Mouse (Mus musculus) stomach, postnatal 0 days (tissue): ENCODE measurements around the gene Fpr3. TPM values are rescaled to one million over a fixed set of nuclear protein-coding genes. Genes with fewer than 3 reads are reported as not detected.
"Not testable (repeated sequence)": the region's sequence is repeated elsewhere in the genome, so short reads cannot be mapped to it uniquely, and the experiment has no call there.

ENCODE experiments used
- ATAC-seq: fragments of 200-750 bp; cut with Nextera tagmentation; 2 replicates; pipeline ENCODE4 v1.8.0; 2017; ENCODE audit not compliant: low FRiP score, low TSS enrichment
- DNase-seq: peaks from one replicate; pipeline ENCODE4 v3.0.0-alpha.2; 2016; ENCODE audit warnings: low spot score
- H3K27ac ChIP-seq: fragments of 300-500 bp; sonication (generic); replicated peaks from 2 replicates; pipeline ENCODE4 v1.5.1; 2014; ENCODE audit warnings: mild to moderate bottlenecking, control low read depth
- H3K27me3 ChIP-seq: fragments of 300-500 bp; sonication (generic); 2 replicates; pipeline ENCODE4 v1.6.1; 2014; ENCODE audit warnings: low read length; ENCODE audit not compliant: control insufficient read depth, insufficient read depth
- H3K36me3 ChIP-seq: fragments of 300-500 bp; sonication (generic); 2 replicates; pipeline ENCODE4 v1.6.1; 2014; ENCODE audit warnings: low read length, mixed read lengths; ENCODE audit not compliant: control insufficient read depth, insufficient read depth
- H3K4me1 ChIP-seq: fragments of 300-500 bp; sonication (generic); replicated peaks from 2 replicates; pipeline ENCODE4 v1.6.1; 2014; ENCODE audit warnings: antibody characterized with exemption; ENCODE audit not compliant: control insufficient read depth, insufficient read depth
- H3K4me2 ChIP-seq: fragments of 300-500 bp; sonication (generic); replicated peaks from 2 replicates; pipeline ENCODE4 v1.6.1; 2014; ENCODE audit warnings: low read depth, mild to moderate bottlenecking, control low read depth, moderate library complexity
- H3K4me3 ChIP-seq: fragments of 300-500 bp; sonication (generic); 2 replicates; pipeline ENCODE4 v1.5.1; 2014; ENCODE audit warnings: low read depth, low read length, control low read depth
- H3K9ac ChIP-seq: fragments of 300-500 bp; sonication (generic); 2 replicates; pipeline ENCODE4 v1.6.1; 2014; ENCODE audit warnings: mild to moderate bottlenecking, low read length, control low read depth, mixed read lengths
- H3K9me3 ChIP-seq: fragments of 300-500 bp; sonication (generic); 2 replicates; pipeline ENCODE4 v1.6.1; 2016; ENCODE audit warnings: low read length; ENCODE audit not compliant: control insufficient read depth
- CTCF ChIP-seq: IDR thresholded peaks from 2 replicates; pipeline ENCODE4 v1.5.1; 2016; ENCODE audit warnings: antibody characterized with exemption, low read depth, mild to moderate bottlenecking, moderate library complexity
- EP300 ChIP-seq: optimal IDR thresholded peaks from 2 replicates; pipeline ENCODE3; 2016; ENCODE audit warnings: antibody characterized with exemption
- WGBS: fragments of 180-500 bp; shearing (Covaris S2); extraction: QIAGEN DNeasy Blood & Tissue Kit; methylation state at CpG from one replicate; pipeline ENCODE4 v1.1.7; 2014; 5-methylcytosine and 5-hydroxymethylcytosine counted together
- polyA plus RNA-seq: library from polyadenylated mRNA; unstranded; fragments of >200 nt; fragmentation: Nextera tagmentation; extraction: Ambion mirVana; gene quantifications from 2 replicates; pipeline ENCODE4 v1.2.1, GENCODE M21; 2015

Fpr3 gene
- not detected in 2 replicates for polyA plus RNA-seq

GRCm38 (mm10) chr17:17887774-17888248 lies at the start of gene Fpr3, which contains the start of gene Fpr2:
Fpr3 (plus strand) TSS chr17:17887852.
Fpr2 (plus strand) TSS chr17:17887824.
- H3K9ac ChIP-seq = no peak within 1 kb of the TSS
- no peaks in the 10 kb centered on the region for H3K27me3 ChIP-seq
- no peaks in the 10 kb centered on the region for H3K9me3 ChIP-seq
- no peaks in the 10 kb centered on the region for H3K36me3 ChIP-seq
- no peaks in the 10 kb centered on the region for H3K4me1 ChIP-seq
- no peak within 1 kb of the TSS for H3K4me2 ChIP-seq
- 45% methylated on average over 1 of the region's 1 CpGs for WGBS
- TF ChIP-seq EP300 = no peak
- TF ChIP-seq CTCF = no peak
- no peak within 1 kb of the TSS for H3K4me3 ChIP-seq
- DNase-seq (no peak), ATAC-seq (no peak)
- H3K27ac ChIP-seq = no peak within 1 kb of the TSS

- H3K9ac ChIP-seq = peak overlapping the region; percentile 71
- peaks cover 8% of the 10 kb centered on the region; the same call in 1 of the 2 replicates for H3K36me3 ChIP-seq
- H3K4me2 ChIP-seq = peak overlapping the region; percentile 70
- peak; percentile 99 for ATAC-seq
- no peaks in the 10 kb centered on the region for H3K9me3 ChIP-seq
- peak overlapping the region; percentile 50 for H3K4me3 ChIP-seq
- peak; percentile 88 for TF ChIP-seq CTCF
- no peak for TF ChIP-seq EP300
- H3K27ac ChIP-seq = peak overlapping the region; percentile 93
- DNase-seq = peak; percentile 97
- peaks cover 10% of the 10 kb centered on the region; the same call in 1 of the 2 replicates for H3K4me1 ChIP-seq
- no peaks in the 10 kb centered on the region for H3K27me3 ChIP-seq
- under 1% methylated on average over 40 of the region's 43 CpGs for WGBS
Measured at GRCm38 (mm10) chr17:17837919-17838701, 49.5 kb upstream of the Fpr3 start.

- ATAC-seq (no peak), DNase-seq (no peak)
- H3K27ac ChIP-seq = no peak overlapping the region
- H3K4me2 ChIP-seq = no peak overlapping the region; the same call in 1 of the 2 replicates
- peaks cover 8% of the 10 kb centered on the region; the same call in 1 of the 2 replicates for H3K36me3 ChIP-seq
- no peak overlapping the region for H3K9ac ChIP-seq
- H3K27me3 ChIP-seq = no peaks in the 10 kb centered on the region
- no peak overlapping the region for H3K4me3 ChIP-seq
- peaks cover 8% of the 10 kb centered on the region; the same call in 1 of the 2 replicates for H3K4me1 ChIP-seq
- WGBS = 88% methylated on average over 2 of the region's 2 CpGs
- TF ChIP-seq EP300 = no peak
- no peak for TF ChIP-seq CTCF
- H3K9me3 ChIP-seq = no peaks in the 10 kb centered on the region
Measured at GRCm38 (mm10) chr17:17839276-17839675, 48.4 kb upstream of the Fpr3 start.

GRCm38 (mm10) chr17:17840796-17841195 lies 46.9 kb upstream of the Fpr3 start:
- H3K27me3 ChIP-seq = no peaks in the 10 kb centered on the region
- no peak overlapping the region for H3K4me2 ChIP-seq
- ATAC-seq = no peak
- H3K4me1 ChIP-seq = peaks cover 4% of the 10 kb centered on the region; the same call in 1 of the 2 replicates
- no peak overlapping the region for H3K4me3 ChIP-seq
- H3K36me3 ChIP-seq = peaks cover 8% of the 10 kb centered on the region; the same call in 1 of the 2 replicates
- no peak overlapping the region for H3K9ac ChIP-seq
- no peak for DNase-seq
- no peak for TF ChIP-seq CTCF
- TF ChIP-seq EP300 = no peak
- 82% methylated on average over 7 of the region's 7 CpGs for WGBS
- H3K27ac ChIP-seq = no peak overlapping the region
- no peaks in the 10 kb centered on the region for H3K9me3 ChIP-seq

GRCm38 (mm10) chr17:17843534-17844261 lies 44.0 kb upstream of the Fpr3 start:
- Histone ChIP-seq H3K27ac (no peak overlapping the region), H3K4me2 (no peak overlapping the region), H3K36me3 (peaks cover 8% of the 10 kb centered on the region; the same call in 1 of the 2 replicates), H3K9ac (no peak overlapping the region), H3K4me1 (no peaks in the 10 kb centered on the region), H3K27me3 (no peaks in the 10 kb centered on the region), H3K4me3 (no peak overlapping the region), H3K9me3 (no peaks in the 10 kb centered on the region)
- no peak for DNase-seq
- ATAC-seq = no peak; the same call in 1 of the 2 replicates
- TF ChIP-seq CTCF = no peak
- no peak for TF ChIP-seq EP300
- WGBS = 71% methylated on average over 27 of the region's 27 CpGs

- not testable (repeated sequence) for H3K4me1 ChIP-seq, H3K27me3 ChIP-seq, H3K4me3 ChIP-seq, H3K4me2 ChIP-seq, H3K9me3 ChIP-seq, ATAC-seq, DNase-seq, H3K27ac ChIP-seq, H3K36me3 ChIP-seq, H3K9ac ChIP-seq
- WGBS = 80% methylated on average over 3 of the region's 3 CpGs
Measured at GRCm38 (mm10) chr17:17844606-17845005, 43.0 kb upstream of the Fpr3 start.
